Mouse (Mus musculus) liver, embryonic 14.5 days (tissue): ENCODE data around the gene Lysmd1. TPM values are rescaled to one million over a fixed set of nuclear protein-coding genes. Genes with fewer than 3 reads are reported as not detected.
A peak's percentile ranks its signal among the peaks of the same experiment; 100 is the strongest.
"Not testable (repeated sequence)": the region's sequence is repeated elsewhere in the genome, so short reads cannot be mapped to it uniquely, and the experiment has no call there.

Experiments
- ATAC-seq: fragments of 200-750 bp; cut with Nextera tagmentation; 2 replicates; pipeline ENCODE4 v1.8.0; 2017; ENCODE audit warnings: moderate number of reproducible peaks, mild to moderate bottlenecking, moderate library complexity; ENCODE audit not compliant: insufficient read depth
- DNase-seq, 3 experiments: peaks; one replicate each; pipeline ENCODE4 v3.0.0-alpha.2; 2012 to 2013; ENCODE audit warnings: low read depth in 3 of 3, low spot score in 3 of 3
- H3K27ac ChIP-seq: fragments of 300-500 bp; sonication (generic); 2 replicates; pipeline ENCODE4 v1.5.1; 2014; ENCODE audit warnings: moderate library complexity, mild to moderate bottlenecking, control low read depth, inconsistent platforms
- H3K27me3 ChIP-seq: fragments of 300-500 bp; sonication (generic); 2 replicates; pipeline ENCODE4 v1.6.1; 2014; ENCODE audit warnings: mild to moderate bottlenecking, low read length, moderate library complexity; ENCODE audit not compliant: control insufficient read depth, insufficient read depth
- H3K36me3 ChIP-seq: fragments of 300-500 bp; sonication (generic); replicated peaks from 2 replicates; pipeline ENCODE4 v1.6.1; 2014; ENCODE audit warnings: low read depth; ENCODE audit not compliant: control insufficient read depth, insufficient read depth
- H3K4me1 ChIP-seq, 2 experiments: fragments of 200-500 bp in 1 of 2; fragments of 300-500 bp in 1 of 2; sonication (generic) in 1 of 2; replicated peaks; 2 replicates each; pipeline ENCODE4 v1.6.1; 2012 to 2014; ENCODE audit warnings: antibody characterized with exemption in 1 of 2, inconsistent platforms in 1 of 2, low read length in 1 of 2; ENCODE audit not compliant: control insufficient read depth in 2 of 2, insufficient read depth in 2 of 2
- H3K4me2 ChIP-seq: fragments of 300-500 bp; sonication (generic); 2 replicates; pipeline ENCODE4 v1.6.1; 2014; ENCODE audit warnings: low read depth, mild to moderate bottlenecking, control low read depth, moderate library complexity
- H3K4me3 ChIP-seq, 2 experiments: fragments of 200-500 bp in 1 of 2; fragments of 300-500 bp in 1 of 2; sonication (generic) in 1 of 2; 2 replicates each; pipeline ENCODE4 v1.5.1; 2012 to 2014; ENCODE audit warnings: low read depth in 2 of 2, low read length in 2 of 2, mild to moderate bottlenecking in 2 of 2, control low read depth in 1 of 2, inconsistent platforms in 1 of 2, moderate library complexity in 1 of 2; ENCODE audit not compliant: insufficient read depth in 1 of 2
- H3K9ac ChIP-seq: fragments of 300-500 bp; sonication (generic); replicated peaks from 2 replicates; pipeline ENCODE4 v1.6.1; 2014; ENCODE audit warnings: mild to moderate bottlenecking, control low read depth, moderate library complexity
- H3K9me3 ChIP-seq: fragments of 300-500 bp; sonication (generic); 2 replicates; pipeline ENCODE4 v1.6.1; 2016; ENCODE audit warnings: low read length, mixed read lengths; ENCODE audit not compliant: control insufficient read depth
- CTCF ChIP-seq: IDR thresholded peaks from 2 replicates; pipeline ENCODE4 v1.5.1; 2016; ENCODE audit warnings: antibody characterized with exemption, low read depth, control low read depth
- EP300 ChIP-seq: IDR thresholded peaks from 2 replicates; pipeline ENCODE4 v1.6.1; 2016; ENCODE audit warnings: antibody characterized with exemption, low read depth
- WGBS: fragments of 180-500 bp; shearing (Covaris S2); extraction: QIAGEN DNeasy Blood & Tissue Kit; methylation state at CpG from one replicate; pipeline ENCODE4 v1.1.7; 2014; ENCODE audit not compliant: insufficient replicate concordance; 5-methylcytosine and 5-hydroxymethylcytosine counted together
- polyA plus RNA-seq, 2 experiments: library from polyadenylated mRNA; depleted of rRNA in 1 of 2; stranded (reverse) in 1 of 2; unstranded in 1 of 2; fragments of >200 nt; fragmentation: Nextera tagmentation in 1 of 2; extraction: Ambion mirVana in 1 of 2; gene quantifications; 2 replicates each; pipeline versions ENCODE4 v1.2.1 to v1.2.3; 2012 to 2014

The Lysmd1 gene
- polyA plus RNA-seq, 2 experiments: 3.9 to 5.2 TPM

DNA sequence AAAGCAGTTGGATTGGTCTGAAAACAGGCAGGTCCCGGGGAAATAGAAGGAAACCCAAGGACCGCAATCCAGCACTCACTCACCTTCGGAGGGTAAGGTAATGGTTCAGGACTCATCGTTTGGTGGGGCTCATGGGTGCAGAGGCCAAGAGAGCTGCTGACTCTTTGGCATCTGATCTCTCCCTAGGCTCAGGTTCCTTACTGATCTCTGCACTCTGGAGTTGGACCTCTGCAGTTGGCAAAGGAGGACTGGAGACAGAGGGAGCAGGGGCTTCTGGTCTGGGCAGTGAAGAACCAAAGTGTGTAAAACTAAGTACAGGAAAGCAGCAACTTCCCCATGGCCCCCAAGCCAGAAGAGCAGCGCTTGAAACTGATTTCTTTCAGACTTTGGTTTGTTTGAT, 3.8 kb upstream of the Lysmd1 start:
- TF ChIP-seq EP300 (no peak), CTCF (no peak)
- no peaks in the 10 kb centered on the region for H3K9me3 ChIP-seq
- H3K4me2 ChIP-seq: no peak overlapping the region
- H3K27ac ChIP-seq: no peak overlapping the region
- no peaks in the 10 kb centered on the region for H3K27me3 ChIP-seq
- no peak overlapping the region for H3K9ac ChIP-seq
- WGBS: 74% methylated on average over 5 of the region's 5 CpGs
- ATAC-seq: no peak
- H3K36me3 ChIP-seq: no peaks in the 10 kb centered on the region
- H3K4me3 ChIP-seq: no peak overlapping the region
- H3K4me1 ChIP-seq: peaks cover 7 to 9% of the 10 kb centered on the region in 2 experiments
- DNase-seq: no peak

DNA sequence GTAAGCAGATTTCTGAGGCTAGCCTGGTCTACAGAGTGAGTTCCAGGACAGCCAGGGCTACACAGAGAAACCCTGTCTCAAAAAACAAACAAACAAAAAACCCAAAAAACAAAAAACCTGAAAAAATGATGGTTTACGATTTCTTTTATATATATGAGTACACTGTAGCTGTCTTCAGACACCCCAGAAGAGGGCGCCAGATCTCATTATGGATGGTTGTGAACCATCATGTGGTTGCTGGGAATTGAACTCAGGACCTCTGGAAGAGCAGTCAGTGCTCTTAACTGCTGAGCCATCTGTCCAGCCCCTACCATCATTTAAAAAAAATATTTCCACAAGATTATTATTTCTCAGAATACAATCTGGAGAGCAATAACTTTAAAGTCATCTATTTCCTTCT, 1.5 kb upstream of the Lysmd1 start:
- H3K27ac ChIP-seq, H3K4me3 ChIP-seq, H3K36me3 ChIP-seq, DNase-seq, H3K4me2 ChIP-seq, ATAC-seq, H3K27me3 ChIP-seq, H3K9ac ChIP-seq, H3K9me3 ChIP-seq: not testable (repeated sequence)
- peaks cover 10 to 18% of the 10 kb centered on the region in 2 experiments for H3K4me1 ChIP-seq
- 72% methylated on average over 2 of the region's 2 CpGs for WGBS
- peak; percentile 33 for TF ChIP-seq CTCF

DNA sequence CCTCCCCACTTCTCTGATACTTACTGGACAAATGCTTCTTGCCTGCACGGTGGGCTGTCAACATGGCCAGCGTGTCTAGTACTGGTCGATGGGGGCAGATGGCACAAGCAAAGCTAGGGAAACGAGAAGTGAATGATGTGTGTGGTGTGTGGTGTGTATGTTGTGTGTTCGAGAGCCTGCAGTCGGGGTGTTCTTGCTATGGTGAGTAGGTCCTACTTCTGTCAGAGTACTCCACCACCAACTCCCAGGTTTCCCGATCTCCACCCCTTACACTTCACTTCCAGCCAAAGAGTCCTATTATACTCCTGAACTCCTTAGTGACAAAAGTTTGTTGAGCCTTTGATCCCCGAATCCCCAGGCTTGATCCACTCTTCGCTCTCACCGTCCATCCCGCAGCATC, 712 bp upstream of the Lysmd1 start:
- ATAC-seq (no peak), DNase-seq (no peak)
- TF ChIP-seq EP300 (no peak), CTCF (no peak)
- peak overlapping the region; percentile 72 to 99 for H3K4me3 ChIP-seq
- H3K4me1 ChIP-seq: peaks cover 10 to 18% of the 10 kb centered on the region in 2 experiments
- H3K4me2 ChIP-seq: peak overlapping the region; percentile 96
- WGBS: 48% methylated on average over 11 of the region's 11 CpGs
- H3K27ac ChIP-seq: peak overlapping the region; percentile 12
- no peaks in the 10 kb centered on the region for H3K27me3 ChIP-seq
- H3K9me3 ChIP-seq: no peaks in the 10 kb centered on the region
- peak overlapping the region; percentile 82 for H3K9ac ChIP-seq
- H3K36me3 ChIP-seq: no peaks in the 10 kb centered on the region

- no CpG with 5 or more reads among the region's 12 CpGs for WGBS
- H3K36me3 ChIP-seq, H3K27me3 ChIP-seq, H3K9ac ChIP-seq, H3K9me3 ChIP-seq, DNase-seq, H3K4me2 ChIP-seq, H3K27ac ChIP-seq: not testable (repeated sequence)
- peaks cover 10 to 18% of the 10 kb centered on the region in 2 experiments for H3K4me1 ChIP-seq
- ATAC-seq: peak; percentile 58
- H3K4me3 ChIP-seq: peak overlapping the region in 1 of 2 experiments; percentile 72; a peak in 2 of 4 replicates
Measured at GRCm38 (mm10) chr3:95134133-95134532, 245 bp downstream of the Lysmd1 start.

DNA sequence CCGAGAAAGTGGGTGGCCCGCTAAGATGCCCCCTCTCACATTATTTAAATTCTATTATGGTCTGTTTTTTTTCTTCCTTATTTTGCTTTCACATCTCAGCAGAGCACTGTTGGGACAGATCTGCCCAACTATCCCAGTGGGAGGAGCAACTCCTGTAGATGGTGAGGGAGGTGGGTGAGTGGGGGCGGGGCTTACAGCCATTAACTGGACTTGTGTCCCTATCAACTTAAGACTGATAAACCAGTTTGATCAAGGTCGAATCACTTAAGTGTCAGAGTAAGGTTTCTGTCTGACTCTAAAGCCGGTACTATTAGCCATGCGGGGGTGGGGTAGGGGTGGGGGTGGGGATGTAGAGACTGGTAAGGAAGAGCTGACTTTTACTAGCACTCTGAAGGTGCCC, 1.1 kb downstream of the Lysmd1 start:
- TF ChIP-seq EP300 (no peak), CTCF (no peak)
- H3K4me2 ChIP-seq: peak overlapping the region; percentile 80
- ATAC-seq (peak; percentile 40; the same call in 1 of the 2 replicates), DNase-seq (peak; percentile 55 to 60 (median 57))
- H3K27ac ChIP-seq: peak overlapping the region; percentile 54
- WGBS: 4% methylated on average over 6 of the region's 6 CpGs
- no peaks in the 10 kb centered on the region for H3K9me3 ChIP-seq
- peak overlapping the region; percentile 45 to 59 for H3K4me3 ChIP-seq
- H3K27me3 ChIP-seq: no peaks in the 10 kb centered on the region
- peak overlapping the region; percentile 63 for H3K9ac ChIP-seq
- peaks cover 10 to 18% of the 10 kb centered on the region in 2 experiments for H3K4me1 ChIP-seq
- H3K36me3 ChIP-seq: no peaks in the 10 kb centered on the region
